Mouse (Mus musculus) pancreas, adult 10 weeks (tissue): Measurements from ENCODE around the gene Mad2l1. TPM values are rescaled to one million over a fixed set of nuclear protein-coding genes. Genes with fewer than 3 reads are reported as not detected.

Experiments used
- polyA plus RNA-seq: library from polyadenylated mRNA; stranded (reverse); fragments of 350-450 nt; fragmentation: Illumina TruSeq; extraction: RNeasy Lipid Tissue Mini Kit (QIAGEN cat#74804); gene quantifications from one replicate; pipeline ENCODE4 v1.2.3, GENCODE M21; 2015; ENCODE audit warnings: low read depth, low replicate concordance; ENCODE audit not compliant: insufficient read depth

The Mad2l1 gene
- 0.81 TPM for polyA plus RNA-seq

DNA sequence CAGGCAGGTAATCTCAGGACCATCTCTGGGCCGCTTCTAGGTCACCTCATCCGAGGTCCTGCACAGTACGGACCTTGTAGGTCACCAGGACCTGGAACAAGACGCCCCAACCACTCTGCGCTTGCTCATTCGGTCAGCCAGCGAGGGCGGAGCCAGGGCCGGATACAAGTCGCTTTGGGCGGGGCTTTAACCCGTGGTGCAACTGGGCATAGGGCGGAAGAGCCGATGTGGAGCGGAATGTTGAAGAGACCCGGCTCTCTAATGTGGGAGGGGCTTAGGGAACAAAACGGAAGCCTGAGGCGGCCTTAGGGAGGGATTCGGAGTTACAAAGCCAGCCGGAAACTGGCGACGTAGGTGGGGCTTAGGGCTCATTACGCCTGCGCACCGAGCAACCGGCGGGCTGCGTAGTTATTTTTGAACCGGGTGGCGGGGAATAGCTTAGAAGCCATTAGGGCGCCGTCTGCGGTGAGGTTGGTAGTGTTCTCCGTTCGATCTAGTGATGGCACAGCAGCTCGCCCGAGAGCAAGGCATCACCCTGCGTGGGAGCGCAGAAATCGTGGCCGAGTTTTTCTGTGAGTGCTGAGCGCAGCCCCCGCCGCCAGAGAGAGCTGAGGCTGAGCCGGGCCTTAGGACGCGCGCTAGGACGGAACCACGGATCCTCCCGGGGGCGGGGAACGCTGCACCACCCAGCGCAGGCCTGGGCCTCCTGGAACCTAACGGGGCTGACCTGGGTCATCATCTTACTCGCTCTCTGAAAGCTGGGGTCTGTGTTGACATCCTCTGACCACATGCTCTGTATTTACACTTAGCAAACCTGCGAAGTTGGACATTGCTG lies at the start of gene Mad2l1:
Mad2l1 (plus strand) TSS at position 363 of the 835 bp plus-strand sequence.

DNA sequence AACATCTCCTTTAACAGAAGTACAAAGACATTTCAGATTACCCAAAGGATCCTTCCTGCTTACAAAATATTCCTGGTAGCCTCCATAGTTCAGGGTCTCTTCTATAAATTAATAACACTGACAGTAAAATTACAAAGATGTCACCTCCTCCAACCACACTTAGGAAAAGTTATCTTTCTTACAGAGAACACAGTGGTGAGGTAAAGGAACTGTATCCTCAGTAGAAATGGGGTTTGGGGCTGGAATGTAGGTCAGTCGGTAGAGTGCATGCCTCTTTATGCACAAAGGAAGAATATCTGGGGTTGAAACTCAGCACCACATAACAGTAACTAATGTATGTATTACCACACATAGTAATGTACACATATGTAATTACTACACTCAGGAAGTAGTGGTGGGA lies 24.8 kb downstream of the Mad2l1 start, which contains the start of gene Vmn1r32:
Vmn1r32 (minus strand) TSS at position 101 of the 400 bp plus-strand sequence.

Other genes starting within 250 kb of the Mad2l1 start
- gene Vmn1r32, start 24.7 kb downstream of the Mad2l1 start, polyA plus RNA-seq, result not detected
- not detected for gene Vmn1r33, start 82.9 kb downstream of the Mad2l1 start, polyA plus RNA-seq
- gene Vmn1r34, start 108.5 kb downstream of the Mad2l1 start, polyA plus RNA-seq, result not detected
- not detected for gene Vmn1r35, start 150.5 kb downstream of the Mad2l1 start, polyA plus RNA-seq
- not detected for gene Vmn1r36, start 183.8 kb downstream of the Mad2l1 start, polyA plus RNA-seq
- not detected for gene Vmn1r37, start 194.0 kb downstream of the Mad2l1 start, polyA plus RNA-seq
- not detected for gene Vmn1r38, start 247.2 kb downstream of the Mad2l1 start, polyA plus RNA-seq